Mouse (Mus musculus): ENCODE data around the gene Bmp2.

Gene Bmp2

DNA sequence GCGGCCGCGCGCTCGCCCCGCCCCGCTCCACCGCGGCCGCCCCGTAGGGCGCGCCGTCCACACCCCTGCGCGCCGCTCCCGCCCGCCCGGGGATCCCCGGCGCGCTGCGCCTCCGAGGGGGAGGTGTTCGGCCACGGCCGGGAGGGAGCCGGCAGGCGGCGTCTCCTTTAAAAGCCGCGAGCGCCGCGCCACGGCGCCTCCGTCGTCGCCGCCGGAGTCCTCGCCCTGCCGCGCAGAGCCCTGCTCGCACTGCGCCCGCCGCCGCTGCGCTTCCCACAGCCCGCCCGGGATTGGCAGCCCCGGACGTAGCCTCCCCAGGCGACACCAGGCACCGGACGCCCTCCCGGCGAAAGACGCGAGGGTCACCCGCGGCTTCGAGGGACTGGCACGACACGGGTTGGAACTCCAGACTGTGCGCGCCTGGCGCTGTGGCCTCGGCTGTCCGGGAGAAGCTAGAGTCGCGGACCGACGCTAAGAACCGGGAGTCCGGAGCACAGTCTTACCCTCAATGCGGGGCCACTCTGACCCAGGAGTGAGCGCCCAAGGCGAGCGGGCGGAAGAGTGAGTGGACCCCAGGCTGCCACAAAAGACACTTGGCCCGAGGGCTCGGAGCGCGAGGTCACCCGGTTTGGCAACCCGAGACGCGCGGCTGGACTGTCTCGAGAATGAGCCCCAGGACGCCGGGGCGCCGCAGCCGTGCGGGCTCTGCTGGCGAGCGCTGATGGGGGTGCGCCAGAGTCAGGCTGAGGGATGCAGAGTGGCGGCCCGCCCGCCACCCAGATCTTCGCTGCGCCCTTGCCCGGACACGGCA is at the start of gene Bmp2:
Gene Bmp2 (plus strand): TSS at position 129 of the 811 bp plus-strand sequence.
- no peak for DNase-seq (ENCODE audit: low spot score in 2 of 2)

DNA sequence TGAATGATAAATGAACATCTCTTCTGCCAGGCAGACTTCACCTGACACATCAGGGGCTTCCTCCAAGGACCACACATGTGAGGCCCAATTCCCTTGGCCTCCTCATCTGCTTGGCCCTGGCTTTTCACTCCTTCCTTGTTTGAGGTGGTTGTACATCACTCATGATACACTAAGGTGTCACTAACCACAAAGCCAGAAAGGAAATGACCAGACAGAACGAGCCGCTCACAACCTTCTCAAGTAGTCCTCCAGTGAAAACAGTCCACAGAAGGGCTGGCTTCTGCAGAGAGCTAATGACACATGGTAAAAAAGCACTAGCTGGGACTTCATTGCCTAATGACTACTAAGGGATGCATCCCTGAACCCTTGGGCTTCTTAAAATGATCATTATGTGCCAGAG is 46.3 kb upstream of the Bmp2 start:
- DNase-seq (ENCODE audit: low spot score in 2 of 2): no peak

DNA sequence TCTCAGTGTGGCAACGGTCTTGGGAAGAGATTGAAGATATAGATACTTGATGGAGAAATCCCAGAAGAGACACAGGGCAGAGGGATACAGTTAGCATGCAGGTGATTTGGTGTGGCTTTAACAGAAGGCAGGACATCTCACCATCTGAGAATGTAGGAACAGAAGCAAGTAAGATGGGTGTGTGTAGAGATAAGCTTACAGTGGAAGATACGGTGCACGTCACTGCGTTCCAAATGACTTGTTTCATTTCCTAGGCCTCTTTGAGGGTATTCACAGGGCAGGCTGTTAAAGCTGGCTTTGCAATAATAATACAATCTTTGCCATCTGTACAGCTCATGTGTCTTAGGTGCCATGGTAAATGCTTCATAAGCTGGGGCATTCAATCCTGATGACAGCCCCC is 44.9 kb upstream of the Bmp2 start:
- DNase-seq (ENCODE audit: low spot score in 2 of 2): no peak

DNA sequence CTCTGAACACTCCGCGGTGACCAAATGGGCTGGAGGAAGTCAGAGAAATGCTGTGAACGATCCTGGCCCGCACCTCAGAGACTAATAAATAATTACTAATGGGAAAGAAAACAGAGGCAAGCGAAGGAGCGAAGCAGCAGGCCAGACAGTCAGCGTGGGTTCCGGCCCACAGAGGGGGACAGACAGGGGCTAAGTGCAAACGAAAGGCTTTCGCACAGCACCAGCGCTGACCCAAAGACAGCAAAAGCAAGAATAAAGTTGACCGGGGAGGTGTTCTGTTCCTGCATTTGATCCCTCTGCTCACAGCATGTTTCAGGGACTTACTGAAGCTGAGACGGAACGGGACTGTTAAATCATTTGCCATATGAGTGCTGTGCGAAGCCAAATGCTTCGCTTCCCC is 42.8 kb upstream of the Bmp2 start:
- no peak for DNase-seq (ENCODE audit: low spot score in 2 of 2)

DNA sequence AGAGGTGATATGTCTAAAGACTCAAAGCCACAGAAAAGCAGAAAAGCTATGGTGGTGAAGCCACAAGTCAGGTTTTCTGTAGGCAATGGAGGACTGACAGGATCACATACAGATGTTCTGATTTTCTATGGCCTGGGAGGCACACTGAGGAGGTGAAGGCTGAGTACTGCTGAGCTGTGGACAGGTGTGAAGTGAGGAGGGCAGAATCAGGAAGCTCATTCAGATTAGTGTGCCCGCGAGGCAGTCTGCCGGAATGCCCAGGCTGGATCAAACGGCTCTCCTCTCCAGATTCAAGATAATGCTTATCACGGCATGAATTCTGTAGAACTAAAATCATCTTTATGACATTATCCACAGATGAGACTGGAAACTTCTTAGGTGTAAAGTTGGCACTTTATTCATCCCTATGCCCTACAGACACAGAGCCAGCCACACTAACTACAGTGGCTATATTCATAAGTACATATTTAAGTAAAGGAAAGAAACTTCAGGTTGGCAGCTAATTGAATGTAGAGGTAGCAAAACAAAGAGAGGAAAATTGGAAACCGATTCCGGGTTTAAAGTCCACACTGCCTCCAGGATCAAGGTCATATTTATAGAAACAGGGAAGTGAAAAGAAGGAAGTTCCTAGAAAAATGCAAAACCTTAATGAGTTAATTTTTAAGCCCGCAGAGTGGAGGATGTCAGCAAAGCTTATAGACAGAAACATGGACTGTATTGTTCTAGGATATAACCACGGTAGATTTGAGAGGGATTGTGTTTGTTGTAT is 40.8 kb upstream of the Bmp2 start:
- DNase-seq (ENCODE audit: low spot score in 2 of 2): no peak

DNA sequence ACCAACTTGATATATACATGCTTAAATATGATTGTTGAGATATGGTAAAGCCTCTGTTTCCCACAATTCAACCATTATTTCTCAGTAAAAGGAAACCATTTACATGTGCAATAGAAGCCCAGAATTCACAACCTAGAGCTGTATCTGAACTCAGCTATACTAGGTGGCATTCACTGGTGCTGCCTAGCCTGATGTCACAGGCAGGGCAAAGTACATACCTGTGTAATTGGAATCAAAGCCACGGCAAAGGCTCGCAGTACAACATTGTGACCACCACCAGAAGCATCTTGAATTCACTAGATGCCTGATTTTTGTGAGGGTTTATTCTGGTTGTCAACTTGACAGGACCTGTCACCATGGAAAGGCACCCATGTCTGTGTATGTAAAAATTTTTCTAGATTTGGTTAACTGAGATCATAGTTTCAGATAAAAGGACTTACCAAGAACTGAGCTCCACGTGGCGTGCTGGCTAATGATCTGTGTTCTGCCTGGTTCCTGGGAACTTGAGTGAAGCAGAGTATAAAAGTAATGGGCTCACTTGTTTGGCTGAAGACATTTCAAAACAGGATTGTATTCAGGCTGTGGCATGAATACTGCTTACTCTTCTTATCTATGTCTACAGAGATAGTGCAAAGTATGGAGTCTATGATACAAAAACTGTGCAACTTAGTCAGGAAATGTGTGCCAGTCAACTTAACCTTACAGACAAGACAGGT is 35.5 kb upstream of the Bmp2 start:
- no peak for DNase-seq (ENCODE audit: low spot score in 2 of 2)

DNA sequence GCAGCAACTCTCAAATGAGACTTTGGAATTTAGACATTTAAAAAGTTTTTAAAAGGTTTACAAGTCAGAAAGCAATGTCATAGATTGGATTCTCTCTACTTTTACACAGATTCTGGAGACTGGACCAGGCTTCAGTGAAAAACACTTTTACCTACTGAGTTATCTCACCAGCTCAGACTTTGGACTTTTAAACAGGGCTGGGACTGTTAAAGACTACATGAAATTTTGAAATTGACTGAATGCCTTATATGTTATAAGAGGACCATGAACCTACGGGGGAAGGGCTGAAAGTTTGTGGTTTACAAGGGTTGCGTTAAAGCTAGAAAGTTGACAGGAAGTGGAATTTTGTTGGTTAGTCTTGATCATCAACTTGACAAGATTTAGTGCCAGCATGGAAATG is 34.1 kb upstream of the Bmp2 start:
- DNase-seq (ENCODE audit: low spot score in 2 of 2): no peak

DNA sequence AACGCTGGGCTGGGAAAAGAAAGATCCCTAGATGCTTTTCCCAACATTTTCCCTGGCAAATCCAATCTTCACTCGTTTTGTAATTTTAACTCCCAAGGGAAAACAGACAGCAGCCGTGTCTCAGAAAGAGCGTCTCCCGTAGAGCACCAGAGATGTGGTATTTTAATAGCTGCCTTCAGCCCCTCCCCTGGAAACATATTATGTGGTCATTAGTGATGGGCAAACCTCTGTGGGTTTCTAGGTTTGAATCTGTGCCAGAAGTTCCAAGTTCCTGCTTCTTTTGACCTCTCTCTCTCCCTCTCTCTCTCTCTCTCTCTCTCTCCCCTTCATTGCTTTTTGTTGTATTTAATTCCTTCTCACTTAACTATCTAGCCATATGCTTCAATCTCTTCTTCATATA is 30.8 kb upstream of the Bmp2 start:
- no peak for DNase-seq (ENCODE audit: low spot score in 2 of 2)

DNA sequence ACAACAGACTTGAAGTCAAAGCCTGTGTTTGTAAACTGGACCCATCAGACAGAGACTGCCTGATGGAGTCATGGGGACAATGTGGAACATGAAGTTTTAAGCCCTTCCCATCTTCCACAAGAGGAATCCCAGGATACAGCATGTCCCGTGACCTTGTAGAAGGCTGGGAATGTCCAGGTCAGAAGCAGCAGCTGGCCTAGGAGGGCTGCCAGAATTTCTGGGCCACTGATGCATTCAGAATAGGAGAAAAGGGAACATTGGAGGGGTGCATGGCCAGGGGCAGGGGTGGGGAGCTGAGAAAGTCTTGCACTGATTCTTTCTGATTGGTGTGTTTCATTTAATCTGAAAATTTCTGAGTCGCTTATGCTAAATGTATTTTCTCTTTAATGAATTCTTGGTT is 29.8 kb upstream of the Bmp2 start:
- no peak for DNase-seq (ENCODE audit: low spot score in 2 of 2)

DNA sequence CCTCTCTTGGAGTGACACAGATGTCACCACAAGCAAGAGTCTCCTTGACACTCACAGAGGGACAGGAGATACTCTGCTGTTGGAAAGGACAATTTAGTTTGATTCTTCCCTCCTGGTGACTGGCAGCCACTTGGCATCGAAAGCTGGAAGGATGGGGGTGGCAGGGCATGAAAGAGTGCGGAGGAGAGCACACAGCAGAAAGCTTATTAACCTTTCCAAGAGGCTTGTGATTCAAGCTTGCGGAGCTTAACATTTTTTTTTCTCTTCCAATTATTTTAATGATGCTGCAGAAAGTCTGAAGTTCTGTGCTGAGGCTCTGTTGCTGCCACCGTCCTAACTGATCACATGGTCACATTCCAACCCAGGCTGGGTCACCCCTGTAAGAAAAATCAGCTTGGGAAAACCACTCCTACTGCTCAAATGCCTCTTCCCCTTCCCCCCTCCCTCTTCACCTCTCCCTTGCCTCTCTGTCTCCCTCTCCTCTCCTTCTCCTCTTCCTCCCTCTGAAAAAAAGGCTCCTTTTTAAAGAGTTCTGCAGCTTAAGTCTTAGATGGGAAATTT is 26.3 kb upstream of the Bmp2 start:
- no peak for DNase-seq (ENCODE audit: low spot score in 2 of 2)

DNA sequence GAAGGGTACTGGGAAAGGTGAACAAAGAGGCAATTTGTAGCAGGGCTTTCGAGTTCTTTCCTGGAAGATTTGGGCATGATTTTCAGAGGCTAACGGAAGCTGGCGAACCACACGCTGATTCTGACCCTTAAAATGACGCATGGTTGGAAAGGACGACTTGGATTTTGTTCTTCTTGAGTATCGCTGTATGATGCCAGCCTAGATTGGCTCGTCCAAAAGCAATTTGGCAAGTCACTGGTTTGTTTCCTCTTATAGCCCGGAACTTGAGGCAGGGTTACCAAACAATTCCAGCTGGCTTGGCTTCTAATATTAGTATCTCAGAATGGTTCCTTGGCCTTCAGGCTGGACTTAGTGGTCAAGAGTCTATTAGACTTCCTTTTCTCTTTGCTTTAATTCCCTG is 22.6 kb upstream of the Bmp2 start:
- no peak for DNase-seq (ENCODE audit: low spot score in 2 of 2)

DNA sequence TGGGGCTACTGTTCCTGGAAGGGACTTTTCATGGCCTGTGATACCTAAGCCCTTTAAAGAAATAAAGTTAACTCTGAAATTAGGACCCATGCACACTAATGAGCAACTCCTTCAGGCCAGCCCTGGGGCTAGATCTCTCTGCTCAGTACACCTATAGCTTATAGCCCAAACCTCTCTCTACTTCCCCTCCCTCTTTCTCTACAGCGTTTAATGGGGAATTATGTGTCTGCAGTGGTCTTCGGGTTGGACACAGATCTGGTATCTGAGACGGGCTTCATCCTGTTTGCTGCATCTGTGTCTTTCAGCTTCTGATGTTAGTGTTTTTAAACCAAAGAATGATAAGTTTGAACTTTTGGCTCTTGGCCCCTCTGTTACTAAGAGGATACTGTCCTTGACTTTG is 18.9 kb upstream of the Bmp2 start:
- DNase-seq (ENCODE audit: low spot score in 2 of 2): no peak

DNA sequence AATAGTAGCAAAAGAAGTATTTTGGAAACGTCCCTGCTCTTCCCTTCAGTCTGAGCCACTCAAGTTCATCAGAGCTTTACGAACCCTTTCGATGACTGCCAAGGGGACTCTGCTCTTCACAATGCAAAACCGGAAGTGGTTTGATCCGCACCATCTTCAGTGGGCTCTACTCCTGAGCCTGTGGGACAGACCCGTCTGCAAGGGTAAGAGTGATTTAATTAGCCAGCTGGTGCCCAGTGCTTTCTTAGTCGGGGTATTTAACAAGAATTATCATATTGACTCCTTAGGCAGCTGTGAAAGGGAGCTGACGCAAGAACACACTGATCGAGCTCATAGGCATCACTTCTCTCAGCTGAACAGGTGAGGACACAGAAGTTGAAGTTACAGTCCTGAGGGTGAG is 16.5 kb upstream of the Bmp2 start:
- DNase-seq (ENCODE audit: low spot score in 2 of 2): no peak

DNA sequence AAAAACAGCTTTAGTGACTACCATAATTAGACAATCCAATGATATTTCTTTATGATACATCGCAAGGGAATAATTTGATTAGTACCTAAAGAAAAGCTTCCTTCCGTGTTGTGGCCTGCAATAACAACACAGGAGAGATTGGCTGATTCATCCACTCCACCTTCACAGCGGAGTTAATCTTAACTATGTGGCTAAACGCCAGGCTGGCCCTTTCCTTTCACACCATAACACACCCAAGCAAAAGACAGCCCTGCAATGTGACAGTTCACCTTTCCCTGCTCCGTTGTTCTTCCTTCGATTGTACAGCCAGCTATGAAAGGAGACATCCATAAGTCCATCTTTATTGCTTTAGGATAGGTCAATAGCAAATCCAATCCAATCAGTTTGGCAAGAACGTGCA is 15.1 kb upstream of the Bmp2 start:
- no peak for DNase-seq (ENCODE audit: low spot score in 2 of 2)

DNA sequence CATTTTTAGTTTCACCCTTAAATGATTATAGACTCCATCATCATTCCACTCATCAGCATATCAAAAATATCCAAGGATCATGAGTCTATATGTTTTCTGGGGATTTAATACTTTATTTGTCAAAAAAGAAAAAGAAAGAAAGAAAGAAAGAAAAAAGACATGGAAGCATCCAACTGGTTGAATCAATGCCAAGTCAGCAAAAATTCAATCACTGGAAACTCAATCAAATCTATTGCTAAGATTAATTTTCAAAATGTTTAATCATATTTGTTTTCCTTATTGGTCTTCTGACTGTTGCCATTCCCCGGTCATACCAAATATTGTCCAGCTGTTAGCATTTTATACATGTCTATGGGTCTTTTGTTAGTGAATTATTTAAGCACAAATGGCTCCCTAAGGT is 11.3 kb upstream of the Bmp2 start:
- no peak for DNase-seq (ENCODE audit: low spot score in 2 of 2)

DNA sequence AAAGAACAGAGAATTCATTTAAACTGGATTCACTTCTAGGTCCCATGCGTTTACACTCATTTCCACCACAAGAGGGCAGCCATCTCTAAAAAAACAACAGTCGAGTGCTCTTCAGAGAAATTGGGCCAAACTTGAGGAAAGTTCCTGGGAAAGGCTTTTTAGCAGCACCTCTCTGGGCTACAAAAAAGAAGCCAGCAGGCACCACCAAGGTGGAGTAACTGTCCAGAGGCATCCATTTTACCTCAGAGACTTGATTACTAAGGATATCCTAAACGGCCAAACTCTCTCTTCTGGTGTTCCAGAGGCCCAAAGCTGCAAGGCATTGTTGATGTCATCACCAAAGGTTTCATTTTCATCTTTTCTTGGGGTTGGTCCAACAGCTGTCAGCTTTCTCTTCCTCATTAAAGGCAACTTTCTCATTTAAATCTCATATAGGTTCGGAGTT is 1.7 kb upstream of the Bmp2 start:
- DNase-seq (ENCODE audit: low spot score in 2 of 2): no peak

DNA sequence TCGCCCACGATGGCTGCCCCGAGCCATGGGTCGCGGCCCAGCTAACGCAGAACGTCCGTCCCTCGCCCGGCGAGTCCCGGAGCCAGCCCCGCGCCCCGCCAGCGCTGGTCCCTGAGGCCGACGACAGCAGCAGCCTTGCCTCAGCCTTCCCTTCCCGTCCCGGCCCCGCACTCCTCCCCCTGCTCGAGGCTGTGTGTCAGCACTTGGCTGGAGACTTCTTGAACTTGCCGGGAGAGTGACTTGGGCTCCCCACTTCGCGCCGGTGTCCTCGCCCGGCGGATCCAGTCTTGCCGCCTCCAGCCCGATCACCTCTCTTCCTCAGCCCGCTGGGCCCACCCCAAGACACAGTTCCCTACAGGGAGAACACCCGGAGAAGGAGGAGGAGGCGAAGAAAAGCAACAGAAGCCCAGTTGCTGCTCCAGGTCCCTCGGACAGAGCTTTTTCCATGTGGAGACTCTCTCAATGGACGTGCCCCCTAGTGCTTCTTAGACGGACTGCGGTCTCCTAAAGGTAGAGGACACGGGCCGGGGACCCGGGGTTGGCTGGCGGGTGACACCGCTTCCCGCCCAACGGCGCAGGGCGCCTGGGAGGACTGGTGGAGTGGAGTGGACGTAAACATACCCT is 995 bp downstream of the Bmp2 start:
- no peak for DNase-seq (ENCODE audit: low spot score in 2 of 2)

DNA sequence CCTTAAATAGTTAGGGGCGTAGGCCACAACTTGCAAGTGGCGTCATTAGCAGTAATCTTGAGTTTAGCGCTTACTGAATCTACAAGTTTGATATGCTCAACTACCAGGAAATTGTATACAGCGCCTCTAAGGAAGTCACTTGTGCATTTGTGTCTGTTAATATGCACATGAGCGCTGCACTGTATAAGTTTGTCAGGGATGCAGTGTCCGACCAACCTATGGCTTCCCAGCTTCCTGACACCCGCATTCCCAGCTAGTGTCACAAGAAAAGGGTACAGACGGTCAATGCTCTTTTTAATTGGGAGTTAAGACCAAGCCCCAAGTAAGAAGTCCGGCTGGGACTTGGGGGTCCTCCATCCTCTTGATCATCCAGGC is 1.9 kb downstream of the Bmp2 start:
- no peak for DNase-seq (ENCODE audit: low spot score in 2 of 2)

DNA sequence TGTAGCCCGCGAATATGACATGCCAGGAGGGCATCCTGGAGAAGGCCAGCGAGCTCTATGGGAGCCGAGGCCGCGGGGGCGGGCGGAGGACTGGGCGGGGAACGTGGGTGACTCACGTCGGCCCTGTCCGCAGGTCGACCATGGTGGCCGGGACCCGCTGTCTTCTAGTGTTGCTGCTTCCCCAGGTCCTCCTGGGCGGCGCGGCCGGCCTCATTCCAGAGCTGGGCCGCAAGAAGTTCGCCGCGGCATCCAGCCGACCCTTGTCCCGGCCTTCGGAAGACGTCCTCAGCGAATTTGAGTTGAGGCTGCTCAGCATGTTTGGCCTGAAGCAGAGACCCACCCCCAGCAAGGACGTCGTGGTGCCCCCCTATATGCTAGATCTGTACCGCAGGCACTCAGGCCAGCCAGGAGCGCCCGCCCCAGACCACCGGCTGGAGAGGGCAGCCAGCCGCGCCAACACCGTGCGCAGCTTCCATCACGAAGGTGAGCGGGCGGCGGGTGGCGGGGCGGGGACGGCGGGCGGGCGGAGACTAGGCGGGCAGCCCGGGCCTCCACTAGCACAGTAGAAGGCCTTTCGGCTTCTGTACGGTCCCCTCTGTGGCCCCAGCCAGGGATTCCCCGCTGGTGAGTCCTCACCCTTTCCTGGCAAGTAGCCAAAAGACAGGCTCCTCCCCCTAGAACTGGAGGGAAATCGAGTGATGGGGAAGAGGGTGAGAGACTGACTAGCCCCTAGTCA is 2.5 kb downstream of the Bmp2 start:
- no peak for DNase-seq (ENCODE audit: low spot score in 2 of 2)

DNA sequence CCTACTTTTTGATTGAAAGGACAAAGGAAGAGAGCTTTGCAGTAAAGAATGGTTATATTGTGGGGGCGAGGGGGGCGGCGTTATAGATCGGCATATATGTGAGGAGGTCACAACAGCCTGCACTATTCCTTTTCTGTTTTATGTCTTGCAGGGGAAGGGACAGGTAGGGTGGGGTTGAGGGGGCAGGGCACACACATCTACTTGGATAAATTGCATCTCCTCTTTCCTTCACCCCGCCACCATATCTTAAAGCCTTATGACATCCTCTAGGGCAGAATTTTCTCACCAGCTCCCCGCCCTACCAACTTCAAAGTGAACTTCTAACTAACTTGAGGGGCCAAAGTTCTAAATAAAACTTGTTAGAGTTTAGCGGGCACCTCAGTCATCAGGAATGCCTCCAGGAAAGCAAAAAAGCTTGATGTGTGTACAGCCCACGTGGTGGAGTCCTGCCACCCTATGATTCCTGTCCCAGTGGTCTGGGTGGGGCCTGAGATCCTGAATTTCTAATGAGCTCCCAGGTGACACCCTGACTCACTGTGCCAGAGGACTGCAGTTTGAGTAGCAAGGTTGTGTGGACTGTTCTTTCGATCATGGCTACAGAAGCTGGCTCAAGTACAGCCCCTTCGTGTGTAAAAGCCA is 12.4 kb downstream of the Bmp2 start:
- no peak for DNase-seq (ENCODE audit: low spot score in 2 of 2)

DNA sequence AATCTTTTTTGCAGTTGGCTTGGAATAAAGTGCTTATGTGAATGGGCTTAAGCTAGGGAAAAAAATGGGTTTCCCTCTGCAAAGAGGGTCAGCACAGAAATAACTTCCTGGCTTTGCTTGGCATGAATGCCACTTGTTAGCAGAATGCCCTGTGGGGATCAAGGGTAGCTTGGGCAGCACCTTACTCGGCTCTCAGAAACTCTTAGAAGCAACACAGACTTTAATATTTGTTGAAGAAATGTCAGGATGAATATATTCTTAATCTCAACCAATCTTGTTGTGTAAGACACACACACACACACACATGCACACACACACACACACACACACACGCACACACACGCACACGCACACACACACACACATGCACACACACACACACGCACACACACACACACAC is 13.5 kb downstream of the Bmp2 start:
- no peak for DNase-seq (ENCODE audit: low spot score in 2 of 2)
